Mouse (Mus musculus) embryonic facial prominence, embryonic 11.5 days (tissue): Measurements from ENCODE around the gene Fam114a2. TPM values are rescaled to one million over a fixed set of nuclear protein-coding genes. Genes with fewer than 3 reads are reported as not detected.

Source experiments
- ATAC-seq: fragments of 200-750 bp; cut with Nextera tagmentation; replicated peaks from 2 replicates; pipeline ENCODE4 v1.8.0; 2017; ENCODE audit warnings: low read depth; ENCODE audit not compliant: insufficient number of reproducible peaks, low FRiP score, low TSS enrichment
- DNase-seq: peaks from one replicate; pipeline ENCODE4 v3.0.0-alpha.2; 2015; ENCODE audit warnings: low spot score
- H3K27ac ChIP-seq: fragments of 300-500 bp; sonication (generic); replicated peaks from 2 replicates; pipeline ENCODE4 v1.5.1; 2014; ENCODE audit warnings: mild to moderate bottlenecking, low read depth, low read length, control low read depth
- H3K27me3 ChIP-seq: fragments of 300-500 bp; sonication (generic); 2 replicates; pipeline ENCODE4 v1.6.1; 2014; ENCODE audit warnings: mild to moderate bottlenecking, low read length, moderate library complexity, mixed read lengths; ENCODE audit not compliant: control insufficient read depth, insufficient read depth
- H3K36me3 ChIP-seq: fragments of 300-500 bp; sonication (generic); replicated peaks from 2 replicates; pipeline ENCODE4 v1.6.1; 2014; ENCODE audit warnings: low read depth, mild to moderate bottlenecking, low read length, moderate library complexity, mixed read lengths; ENCODE audit not compliant: control insufficient read depth, insufficient read depth
- H3K4me1 ChIP-seq: fragments of 300-500 bp; sonication (generic); 2 replicates; pipeline ENCODE4 v1.6.1; 2014; ENCODE audit warnings: low read length, mixed read lengths; ENCODE audit not compliant: control insufficient read depth, insufficient read depth
- H3K4me2 ChIP-seq: fragments of 300-500 bp; sonication (generic); 2 replicates; pipeline ENCODE4 v1.6.1; 2014; ENCODE audit warnings: low read depth, mild to moderate bottlenecking, control low read depth, low read length, moderate library complexity
- H3K4me3 ChIP-seq: fragments of 300-500 bp; sonication (generic); 2 replicates; pipeline ENCODE4 v1.5.1; 2014; ENCODE audit warnings: low read depth, low read length, control low read depth
- H3K9ac ChIP-seq: fragments of 300-500 bp; sonication (generic); replicated peaks from 2 replicates; pipeline ENCODE4 v1.6.1; 2014; ENCODE audit warnings: mild to moderate bottlenecking, control low read depth, low read length
- H3K9me3 ChIP-seq: fragments of 300-500 bp; sonication (generic); replicated peaks from 2 replicates; pipeline ENCODE4 v1.6.1; 2016; ENCODE audit warnings: mild to moderate bottlenecking, low read length, inconsistent platforms, mixed read lengths; ENCODE audit not compliant: control insufficient read depth
- WGBS: fragments of 180-500 bp; shearing (Covaris S2); extraction: QIAGEN DNeasy Blood & Tissue Kit; methylation state at CpG from one replicate; pipeline ENCODE4 v1.1.7; 2014; 5-methylcytosine and 5-hydroxymethylcytosine counted together
- polyA plus RNA-seq: library from polyadenylated mRNA; unstranded; fragments of >200 nt; fragmentation: Nextera tagmentation; extraction: Ambion mirVana; gene quantifications from 2 replicates; pipeline ENCODE4 v1.2.1, GENCODE M21; 2014

Fam114a2 gene
- polyA plus RNA-seq, 1 experiment from 2014 or later, result 48.5 TPM

GRCm38 (mm10) chr11:57516946-57517441, 1.4 kb downstream of the Fam114a2 start:
- H3K9ac ChIP-seq, result no peak overlapping the region
- H3K27me3 ChIP-seq, result no peaks in the 10 kb centered on the region
- no peak overlapping the region for H3K27ac ChIP-seq
- no peaks in the 10 kb centered on the region for H3K36me3 ChIP-seq
- 56% methylated on average over 5 of the region's 5 CpGs for WGBS
- ATAC-seq, result no peak
- no peak overlapping the region for H3K4me2 ChIP-seq
- DNase-seq, result no peak
- no peaks in the 10 kb centered on the region for H3K4me1 ChIP-seq
- no peak overlapping the region for H3K4me3 ChIP-seq
- no peaks in the 10 kb centered on the region for H3K9me3 ChIP-seq

- H3K4me2 ChIP-seq, result no peak overlapping the region
- no peaks in the 10 kb centered on the region for H3K4me1 ChIP-seq
- H3K27me3 ChIP-seq, result no peaks in the 10 kb centered on the region
- H3K9ac ChIP-seq, result no peak overlapping the region
- no peaks in the 10 kb centered on the region for H3K36me3 ChIP-seq
- H3K27ac ChIP-seq, result no peak overlapping the region
- 90% methylated on average over 5 of the region's 5 CpGs for WGBS
- H3K4me3 ChIP-seq, result no peak overlapping the region
- DNase-seq, result no peak
- ATAC-seq, result no peak
- H3K9me3 ChIP-seq, result no peaks in the 10 kb centered on the region
Observed at GRCm38 (mm10) chr11:57515218-57515617, 3.2 kb downstream of the Fam114a2 start.

- 82% methylated on average over 6 of the region's 6 CpGs for whole genome bisulfite sequencing
- no peak overlapping the region for H3K27ac ChIP-seq
- no peak for DNase-seq
Observed at GRCm38 (mm10) chr11:57506899-57507298, 11.5 kb downstream of the Fam114a2 start.

GRCm38 (mm10) chr11:57503155-57503554, 15.3 kb downstream of the Fam114a2 start:
- DNase-seq (no peak), ATAC-seq (no peak)
- H3K27me3 ChIP-seq, result no peaks in the 10 kb centered on the region
- no peaks in the 10 kb centered on the region for H3K9me3 ChIP-seq
- no peak overlapping the region for H3K4me2 ChIP-seq
- H3K4me3 ChIP-seq, result no peak overlapping the region
- H3K27ac ChIP-seq, result no peak overlapping the region
- H3K9ac ChIP-seq, result no peak overlapping the region
- H3K4me1 ChIP-seq, result no peaks in the 10 kb centered on the region
- WGBS, result 92% methylated on average over 5 of the region's 5 CpGs
- H3K36me3 ChIP-seq, result no peaks in the 10 kb centered on the region

More at GRCm38 (mm10) chr11:57506899-57507298, 11.5 kb downstream of the Fam114a2 start:
- H3K27me3 ChIP-seq, result no peaks in the 10 kb centered on the region
- no peak for ATAC-seq
- H3K9ac ChIP-seq, result no peak overlapping the region
- H3K4me1 ChIP-seq, result no peaks in the 10 kb centered on the region
- no peak overlapping the region for H3K4me2 ChIP-seq
- no peaks in the 10 kb centered on the region for H3K9me3 ChIP-seq
- no peak overlapping the region for H3K4me3 ChIP-seq
- H3K36me3 ChIP-seq, result no peaks in the 10 kb centered on the region

GRCm38 (mm10) chr11:57498215-57498614, 20.2 kb downstream of the Fam114a2 start:
- no peak overlapping the region for H3K4me3 ChIP-seq
- H3K9ac ChIP-seq, result no peak overlapping the region
- no peak for ATAC-seq
- WGBS, result 94% methylated on average over 5 of the region's 5 CpGs
- no peak for DNase-seq
- H3K9me3 ChIP-seq, result no peaks in the 10 kb centered on the region
- no peak overlapping the region for H3K27ac ChIP-seq
- no peaks in the 10 kb centered on the region for H3K4me1 ChIP-seq
- no peaks in the 10 kb centered on the region for H3K27me3 ChIP-seq
- no peaks in the 10 kb centered on the region; the same call in 1 of the 2 replicates for H3K36me3 ChIP-seq
- no peak overlapping the region for H3K4me2 ChIP-seq

- Histone ChIP-seq H3K9me3 (no peaks in the 10 kb centered on the region), H3K4me2 (no peak overlapping the region), H3K36me3 (no peaks in the 10 kb centered on the region; the same call in 1 of the 2 replicates), H3K27me3 (no peaks in the 10 kb centered on the region), H3K27ac (no peak overlapping the region), H3K4me3 (no peak overlapping the region), H3K9ac (no peak overlapping the region), H3K4me1 (no peaks in the 10 kb centered on the region)
- ATAC-seq (no peak), DNase-seq (no peak)
- WGBS, result 79% methylated on average over 3 of the region's 3 CpGs
Observed at GRCm38 (mm10) chr11:57497701-57498100, 20.7 kb downstream of the Fam114a2 start.

GRCm38 (mm10) chr11:57496462-57497039, 21.9 kb downstream of the Fam114a2 start:
- Histone ChIP-seq H3K9me3 (no peaks in the 10 kb centered on the region), H3K27me3 (no peaks in the 10 kb centered on the region), H3K9ac (no peak overlapping the region), H3K4me1 (no peaks in the 10 kb centered on the region), H3K27ac (no peak overlapping the region), H3K4me3 (no peak overlapping the region), H3K36me3 (peaks cover 4% of the 10 kb centered on the region), H3K4me2 (no peak overlapping the region)
- 73% methylated on average over 3 of the region's 3 CpGs for WGBS
- ATAC-seq (no peak), DNase-seq (no peak)

- H3K9me3 ChIP-seq, result no peaks in the 10 kb centered on the region
- no peak for ATAC-seq
- no peak overlapping the region for H3K27ac ChIP-seq
- peaks cover 4% of the 10 kb centered on the region for H3K36me3 ChIP-seq
- no peaks in the 10 kb centered on the region for H3K4me1 ChIP-seq
- H3K27me3 ChIP-seq, result no peaks in the 10 kb centered on the region
- DNase-seq, result no peak
- H3K4me3 ChIP-seq, result no peak overlapping the region
- H3K4me2 ChIP-seq, result no peak overlapping the region
- H3K9ac ChIP-seq, result no peak overlapping the region
- 77% methylated on average over 5 of the region's 5 CpGs for WGBS
Observed at GRCm38 (mm10) chr11:57488436-57488835, 30.0 kb downstream of the Fam114a2 start.
